Mouse (Mus musculus) Patski (cell line): ENCODE measurements around the gene Ankrd54. TPM values are rescaled to one million over a fixed set of nuclear protein-coding genes. Genes with fewer than 3 reads are reported as not detected.
"Not testable (repeated sequence)": the region's sequence is repeated elsewhere in the genome, so short reads cannot be mapped to it uniquely, and the experiment has no call there.

ENCODE experiments used
- ATAC-seq: fragments of 100-300 bp; one replicate; pipeline ENCODE4 v1.8.0; 2021
- CTCF ChIA-PET: fragments of 350-600 bp; sonication (Branson Sonifier 250); formaldehyde crosslinking; loops from one replicate; lab custom pipeline; 2022; ENCODE audit warnings: inconsistent platforms; lab: Charles Lee
- POLR2A ChIA-PET: fragments of 350-600 bp; sonication (Branson Sonifier 250); formaldehyde crosslinking; loops from one replicate; lab custom pipeline; 2022; ENCODE audit warnings: antibody characterized with exemption, inconsistent platforms; lab: Charles Lee
- DNase-seq: peaks from one replicate; pipeline ENCODE4 v3.0.0-alpha.2; 2011; ENCODE audit warnings: low read depth, low spot score
- H3K27me3 ChIP-seq: fragments of 371-371 bp; one replicate; pipeline ENCODE4 v1.5.1; 2021
- CTCF ChIP-seq: fragments of 100-300 bp; IDR thresholded peaks from one replicate; pipeline ENCODE4 v1.5.1; 2021
- in situ Hi-C: fragments of 300-500 bp; cut with MboI; formaldehyde crosslinking; loops from 3 replicates; pipeline ENCODE4 v1.11.1; 2018; ENCODE audit warnings: low pct_unique_long_range_greater_than_20kb, mixed read lengths
- polyA plus RNA-seq: library from polyadenylated mRNA; unstranded; gene quantifications from one replicate; pipeline ENCODE4 v1.2.3, GENCODE M21; 2021

The Ankrd54 gene
- polyA plus RNA-seq, 1 experiment from 2014 or later: 40.0 TPM

DNA sequence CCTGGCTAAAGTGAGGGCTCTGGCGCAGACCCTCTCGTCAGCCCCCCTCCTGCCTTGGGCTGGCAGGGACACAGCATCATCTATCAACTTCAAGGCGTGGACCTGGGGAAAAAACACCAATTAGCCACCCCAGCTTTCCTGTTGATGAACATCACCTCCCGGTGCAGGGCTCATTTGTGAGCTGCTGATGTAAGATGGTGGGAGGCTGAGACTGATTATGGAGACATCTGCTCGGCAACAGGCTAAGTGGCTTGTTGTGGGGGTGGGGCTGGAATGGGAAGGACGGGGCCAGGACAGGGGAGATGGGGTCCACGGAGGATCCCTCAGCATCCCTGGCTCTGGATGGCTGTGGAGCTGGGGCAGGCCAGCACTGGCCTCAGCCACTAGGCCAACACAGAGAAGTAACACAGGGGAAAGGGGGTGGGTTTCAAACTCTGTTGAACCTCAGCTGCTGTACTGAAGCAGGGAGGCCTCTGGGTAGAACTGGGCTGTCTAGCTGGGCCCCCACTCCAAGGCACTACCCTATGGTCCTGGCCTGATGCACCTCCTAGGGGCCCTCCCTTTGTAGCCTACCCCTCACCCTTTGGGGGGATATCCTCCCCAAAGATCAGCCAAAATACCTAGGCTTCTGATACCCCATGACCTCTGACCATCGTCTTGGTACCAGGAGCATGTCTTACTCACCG, 12.4 kb downstream of the Ankrd54 start:
- POLR2A ChIA-PET: interaction anchor here (2.3 kb wide), 1 partner anchor 11 kb away, joined by 5 read pairs; no protein-coding TSS in a partner anchor
- in situ Hi-C loops: no loop called here
- DNase-seq: no peak
- CTCF ChIA-PET: interaction anchor here (1.1 to 7.3 kb wide), 3 partner anchors 11 to 22 kb away, joined by 4 to 43 read pairs (median 8); no protein-coding TSS in a partner anchor
- no peak for TF ChIP-seq CTCF
- no peak for ATAC-seq
- no peaks in the 10 kb centered on the region for H3K27me3 ChIP-seq

- TF ChIP-seq CTCF: no peak
- CTCF ChIA-PET: interaction anchor here (1.1 to 7.3 kb wide), 3 partner anchors 9 to 24 kb away, joined by 3 to 43 read pairs (median 3); no protein-coding TSS in a partner anchor
- POLR2A ChIA-PET: interaction anchor here (1.3 kb wide), 1 partner anchor 13 kb away, joined by 4 read pairs; no protein-coding TSS in a partner anchor
- in situ Hi-C loops: no loop called here
- peaks cover 5% of the 10 kb centered on the region for H3K27me3 ChIP-seq
- no peak for DNase-seq
- no peak for ATAC-seq
Observed at GRCm38 (mm10) chr15:79048186-79048585, 14.5 kb downstream of the Ankrd54 start.

GRCm38 (mm10) chr15:79044837-79045236, 17.9 kb downstream of the Ankrd54 start:
- ATAC-seq (no peak), DNase-seq (no peak)
- in situ Hi-C loops: no loop called here
- ChIA-PET POLR2A (no interaction called here), CTCF (no interaction called here)
- peaks cover 18% of the 10 kb centered on the region for H3K27me3 ChIP-seq
- no peak for TF ChIP-seq CTCF

- DNase-seq (no peak), ATAC-seq (no peak)
- no peak for TF ChIP-seq CTCF
- ChIA-PET CTCF (no interaction called here), POLR2A (no interaction called here)
- in situ Hi-C loops: no loop called here
- peaks cover 18% of the 10 kb centered on the region for H3K27me3 ChIP-seq
Observed at GRCm38 (mm10) chr15:79042721-79043491, 19.8 kb downstream of the Ankrd54 start.

GRCm38 (mm10) chr15:79041585-79041984, 21.1 kb downstream of the Ankrd54 start, which contains the start of gene Galr3:
Galr3 (plus strand) TSS chr15:79041885.
- in situ Hi-C loops: no loop called here
- ATAC-seq (no peak), DNase-seq (no peak)
- POLR2A ChIA-PET: no interaction called here
- H3K27me3 ChIP-seq: peaks cover 18% of the 10 kb centered on the region
- CTCF ChIA-PET: interaction anchor here (5.5 kb wide), 1 partner anchor 10 kb away, joined by 43 read pairs; no protein-coding TSS in a partner anchor
- TF ChIP-seq CTCF: no peak

- in situ Hi-C loops: no loop called here
- ATAC-seq (no peak), DNase-seq (no peak)
- no peak for TF ChIP-seq CTCF
- ChIA-PET CTCF (interaction anchor here (1.6 to 5.8 kb wide), 3 partner anchors 10 to 90 kb away, joined by 4 to 119 read pairs (median 43); no protein-coding TSS in a partner anchor), POLR2A (interaction anchor here (1.4 kb wide), 1 partner anchor 13 kb away, joined by 4 read pairs; the partner anchor contains the start of gene H1f0)
- H3K27me3 ChIP-seq: peaks cover 18% of the 10 kb centered on the region
Observed at GRCm38 (mm10) chr15:79040501-79041416, 21.9 kb downstream of the Ankrd54 start.

GRCm38 (mm10) chr15:79038853-79039252, 23.8 kb downstream of the Ankrd54 start:
- DNase-seq (no peak), ATAC-seq (peak; percentile 51)
- POLR2A ChIA-PET: no interaction called here
- peaks cover 18% of the 10 kb centered on the region for H3K27me3 ChIP-seq
- TF ChIP-seq CTCF: no peak
- in situ Hi-C loops: loop anchor here (5.0 kb wide), 1 partner anchor 33 kb away; no protein-coding TSS in a partner anchor
- CTCF ChIA-PET: interaction anchor here (0.6 to 5.8 kb wide), 14 partner anchors 8 to 110 kb away, joined by 3 to 119 read pairs (median 8); partner anchors contain the start of genes Ankrd54, Eif3l and Triobp

DNA sequence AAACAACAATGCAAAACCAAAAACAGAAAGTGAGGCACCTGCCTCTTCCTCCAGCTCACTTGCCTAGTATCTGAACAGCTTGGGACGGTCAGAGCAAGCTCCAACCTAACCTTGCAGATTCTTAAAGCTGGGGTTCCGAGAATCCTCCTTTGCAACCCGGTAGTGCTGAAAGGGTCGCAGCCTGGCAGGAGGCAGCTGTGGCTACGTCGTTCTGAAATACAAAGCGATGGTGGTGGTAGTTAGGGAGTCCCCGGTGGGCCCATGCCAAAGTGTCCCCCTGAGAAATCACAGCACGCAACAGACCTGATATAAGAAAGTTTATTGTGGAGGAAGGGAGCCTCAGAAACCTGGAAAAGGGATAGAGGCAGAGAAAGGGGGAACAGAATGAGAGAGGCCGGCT, 24.4 kb downstream of the Ankrd54 start:
- TF ChIP-seq CTCF: no peak
- ATAC-seq: no peak
- ChIA-PET POLR2A (interaction anchor here (1.3 kb wide), 1 partner anchor 29 kb away, joined by 3 read pairs; no protein-coding TSS in a partner anchor), CTCF (interaction anchor here (0.6 to 5.8 kb wide), 14 partner anchors 8 to 110 kb away, joined by 3 to 119 read pairs (median 8); partner anchors contain the start of genes Ankrd54, Eif3l and Triobp)
- DNase-seq: no peak
- H3K27me3 ChIP-seq: peaks cover 14% of the 10 kb centered on the region
- in situ Hi-C loops: loop anchor here (5.0 kb wide), 1 partner anchor 34 kb away; no protein-coding TSS in a partner anchor

DNA sequence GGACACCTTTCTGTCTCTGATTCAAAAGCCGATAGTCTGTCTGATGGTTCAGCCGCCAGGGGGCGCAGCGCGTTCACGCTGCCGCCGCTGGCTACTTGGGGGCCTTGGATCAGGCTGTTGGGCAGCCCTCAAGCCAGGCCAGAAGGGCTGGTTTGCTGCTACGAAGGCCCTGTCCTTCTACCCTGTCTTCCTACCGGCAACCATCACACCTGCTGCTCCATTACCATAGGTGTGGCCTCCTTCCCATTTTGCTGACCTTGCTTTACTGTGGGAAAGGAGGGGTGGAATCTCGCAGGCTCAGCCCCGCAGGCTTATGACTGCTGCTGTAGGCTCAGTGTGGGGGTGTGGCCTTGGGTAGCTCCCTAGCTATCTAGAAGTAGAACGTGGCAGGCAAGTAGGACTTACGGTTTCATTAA, 24.8 kb downstream of the Ankrd54 start:
- DNase-seq (no peak), ATAC-seq (no peak)
- peaks cover 10% of the 10 kb centered on the region for H3K27me3 ChIP-seq
- TF ChIP-seq CTCF: no peak
- in situ Hi-C loops: loop anchor here (5.0 kb wide), 1 partner anchor 34 kb away; no protein-coding TSS in a partner anchor
- ChIA-PET CTCF (interaction anchor here (0.7 to 5.8 kb wide), 15 partner anchors 9 to 112 kb away, joined by 3 to 119 read pairs (median 5); partner anchors contain the start of genes Ankrd54, Eif3l, H1f0 and Triobp), POLR2A (interaction anchor here (1.3 kb wide), 1 partner anchor 30 kb away, joined by 3 read pairs; no protein-coding TSS in a partner anchor)

- POLR2A ChIA-PET: interaction anchor here (0.5 kb wide), 1 partner anchor 501 kb away, joined by 3 read pairs; no protein-coding TSS in a partner anchor
- ATAC-seq: not testable (repeated sequence)
Observed at GRCm38 (mm10) chr15:79031908-79032307, 30.8 kb downstream of the Ankrd54 start.

More at GRCm38 (mm10) chr15:79031908-79032307, 30.8 kb downstream of the Ankrd54 start:
- in situ Hi-C loops, DNase-seq, H3K27me3 ChIP-seq, CTCF ChIA-PET: not testable (repeated sequence)
